Mouse (Mus musculus): ENCODE data around the gene Zfp648. TPM values are rescaled to one million over a fixed set of nuclear protein-coding genes. Genes with fewer than 3 reads are reported as not detected.

Gene Zfp648
- total and polyA plus RNA-seq, 3 experiments: not detected

DNA sequence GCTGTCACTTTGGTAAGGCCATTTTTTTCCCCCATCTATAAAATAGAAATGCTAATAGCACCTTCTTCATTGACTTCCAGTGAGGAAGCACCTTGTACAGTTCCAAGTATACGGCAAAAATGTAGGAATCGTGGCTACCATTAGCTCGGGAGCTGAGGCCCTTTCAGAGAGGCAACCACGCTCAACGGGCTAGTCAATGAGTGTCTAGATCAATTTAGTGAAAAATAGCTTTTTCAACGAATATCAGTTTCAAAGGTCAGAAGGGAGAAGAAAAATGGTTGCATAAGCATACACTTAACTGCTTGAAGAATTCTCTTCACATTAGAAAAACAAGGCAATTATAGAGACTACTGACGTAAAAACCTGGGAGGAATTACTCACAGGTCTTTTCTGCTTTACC lies 47.2 kb upstream of the Zfp648 start:
- no peak overlapping the region for H3K4me2 ChIP-seq (ENCODE audit: insufficient read depth, low read depth, poor library complexity, severe bottlenecking)
- no peaks in the 10 kb centered on the region for H3K4me1 ChIP-seq (ENCODE audit: control insufficient read depth in 1 of 2, insufficient read depth in 2 of 2)
- H3K9me3 ChIP-seq (replicated peaks; ENCODE audit: low read length): no peaks in the 10 kb centered on the region
- no peak overlapping the region for H3K4me3 ChIP-seq (replicated peaks in 1 of 3; ENCODE audit: low read depth in 2 of 3, low read length in 2 of 3, poor library complexity in 1 of 3)
- H3K9ac ChIP-seq (ENCODE audit: insufficient read depth, low read depth): no peak overlapping the region
- H3K27ac ChIP-seq (ENCODE audit: insufficient read depth, low read depth): no peak overlapping the region
- H3K27me3 ChIP-seq (replicated peaks): no peaks in the 10 kb centered on the region
- dilution Hi-C loops (cut with MboI; ENCODE audit: extremely low pct_ligation_motif_present, extremely low pct_unique_long_range_greater_than_20kb, low sequenced_read_pairs) (no loop called here), in situ Hi-C loops (cut with MboI; ENCODE audit: low pct_ligation_motif_present, low pct_unique_long_range_greater_than_20kb, low sequenced_read_pairs) (no loop called here)
- no peak for DNase-seq (ENCODE audit: extremely low read depth)
- TF ChIP-seq JUN (IDR thresholded peaks at IDR 0.05; ENCODE audit: insufficient read depth, low read depth, low read length) (no peak), PAX5 (IDR thresholded peaks at IDR 0.05; ENCODE audit: low read length) (no peak), ETS1 (conservative IDR thresholded peaks at IDR 0.05; ENCODE audit: low read depth, low read length) (no peak), GABPA (IDR thresholded peaks at IDR 0.05; ENCODE audit: insufficient replicate concordance, low read depth, low read length) (no peak), ZMIZ1 (IDR thresholded peaks at IDR 0.05; ENCODE audit: low read depth, low read length) (no peak), ZKSCAN1 (IDR thresholded peaks at IDR 0.05; ENCODE audit: borderline replicate concordance, low read depth, low read length) (no peak), CHD2 (IDR thresholded peaks at IDR 0.05; ENCODE audit: low read length) (no peak), SIN3A (IDR thresholded peaks at IDR 0.05; ENCODE audit: low read length) (no peak), BHLHE40 (IDR thresholded peaks at IDR 0.05; ENCODE audit: low read depth, low read length) (no peak), ELF1 (IDR thresholded peaks at IDR 0.05; ENCODE audit: low read depth, low read length) (no peak)
- no peaks in the 10 kb centered on the region for H3K79me2 ChIP-seq (replicated peaks; ENCODE audit: control insufficient read depth, extremely low read depth, insufficient read depth, poor library complexity, severe bottlenecking)
- H3K36me3 ChIP-seq (replicated peaks in 1 of 2; ENCODE audit: control insufficient read depth in 1 of 2, insufficient read depth in 1 of 2, low read length in 1 of 2): no peaks in the 10 kb centered on the region

GRCm38 (mm10) chr1:154156177-154157062 lies 44.6 kb upstream of the Zfp648 start:
- Histone ChIP-seq H3K4me1 (ENCODE audit: control insufficient read depth in 1 of 2, insufficient read depth in 2 of 2) (no peaks in the 10 kb centered on the region), H3K36me3 (replicated peaks in 1 of 2; ENCODE audit: control insufficient read depth in 1 of 2, insufficient read depth in 1 of 2, low read length in 1 of 2) (no peaks in the 10 kb centered on the region), H3K27me3 (replicated peaks) (no peaks in the 10 kb centered on the region), H3K4me2 (ENCODE audit: insufficient read depth, low read depth, poor library complexity, severe bottlenecking) (no peak overlapping the region), H3K9ac (ENCODE audit: insufficient read depth, low read depth) (no peak overlapping the region), H3K27ac (ENCODE audit: insufficient read depth, low read depth) (no peak overlapping the region), H3K79me2 (replicated peaks; ENCODE audit: control insufficient read depth, extremely low read depth, insufficient read depth, poor library complexity, severe bottlenecking) (no peaks in the 10 kb centered on the region), H3K9me3 (replicated peaks; ENCODE audit: low read length) (no peaks in the 10 kb centered on the region), H3K4me3 (replicated peaks in 1 of 3; ENCODE audit: low read depth in 2 of 3, low read length in 2 of 3, poor library complexity in 1 of 3) (no peak overlapping the region)
- TF ChIP-seq TCF12 (IDR thresholded peaks at IDR 0.05; ENCODE audit: low read depth, low read length) (no peak), MAZ (IDR thresholded peaks at IDR 0.05; ENCODE audit: low read depth, low read length) (no peak), ZC3H11A (IDR thresholded peaks at IDR 0.05; ENCODE audit: low read depth, low read length) (no peak), CHD1 (IDR thresholded peaks at IDR 0.05; ENCODE audit: low read depth, low read length) (no peak), RAD21 (IDR thresholded peaks at IDR 0.05; ENCODE audit: low read depth, low read length) (no peak), CHD2 (IDR thresholded peaks at IDR 0.05; ENCODE audit: low read length) (no peak), USF1 (IDR thresholded peaks at IDR 0.05; ENCODE audit: low read depth, low read length) (no peak), UBTF (IDR thresholded peaks at IDR 0.05; ENCODE audit: low read depth, low read length) (no peak), JUND (conservative IDR thresholded peaks at IDR 0.05; ENCODE audit: low read depth, low read length) (no peak), ZKSCAN1 (IDR thresholded peaks at IDR 0.05; ENCODE audit: borderline replicate concordance, low read depth, low read length) (no peak), JUN (IDR thresholded peaks at IDR 0.05; ENCODE audit: insufficient read depth, low read depth, low read length) (no peak), ELF1 (IDR thresholded peaks at IDR 0.05; ENCODE audit: low read depth, low read length) (no peak), ZNF384 (IDR thresholded peaks at IDR 0.05; ENCODE audit: low read depth, low read length) (no peak), GABPA (IDR thresholded peaks at IDR 0.05; ENCODE audit: insufficient replicate concordance, low read depth, low read length) (no peak)
- no peak for DNase-seq (ENCODE audit: extremely low read depth)
- dilution Hi-C loops (cut with MboI; ENCODE audit: extremely low pct_ligation_motif_present, extremely low pct_unique_long_range_greater_than_20kb, low sequenced_read_pairs) (no loop called here), in situ Hi-C loops (cut with MboI; ENCODE audit: low pct_ligation_motif_present, low pct_unique_long_range_greater_than_20kb, low sequenced_read_pairs) (no loop called here)

Data from CH12.LX (cell line).